Mouse (Mus musculus) megakaryocyte, embryonic 14.5 days (primary cell): Measurements from ENCODE around the gene Ldlrad3.

Experiments
- FLI1 ChIP-seq: IDR thresholded peaks from 2 replicates; pipeline ENCODE4 v1.6.1; 2012; ENCODE audit warnings: low read length, inconsistent platforms, mixed read lengths
- GATA1 ChIP-seq: IDR thresholded peaks from 3 replicates; pipeline ENCODE4 v1.6.1; 2012; ENCODE audit warnings: mixed read lengths, low read length, inconsistent platforms, borderline replicate concordance

GRCm38 (mm10) chr2:102201198-102201948 lies 15.2 kb upstream of the Ldlrad3 start:
- no peak for TF ChIP-seq GATA1
- no peak for TF ChIP-seq FLI1
